Mouse (Mus musculus) hindbrain, embryonic 16.5 days (tissue): Measurements from ENCODE around the gene Tmem132a. TPM values are rescaled to one million over a fixed set of nuclear protein-coding genes. Genes with fewer than 3 reads are reported as not detected.

Experiments used
- ATAC-seq: fragments of 200-750 bp; cut with Nextera tagmentation; 2 replicates; pipeline ENCODE4 v1.8.0; 2017; ENCODE audit warnings: moderate TSS enrichment, moderate library complexity
- H3K27ac ChIP-seq: fragments of 300-500 bp; sonication (generic); 2 replicates; pipeline ENCODE4 v1.5.1; 2014; ENCODE audit warnings: low read depth, mild to moderate bottlenecking, control low read depth, low read length, moderate library complexity
- H3K27me3 ChIP-seq: fragments of 300-500 bp; sonication (generic); replicated peaks from 2 replicates; pipeline ENCODE4 v1.6.1; 2014; ENCODE audit warnings: low read length; ENCODE audit not compliant: control insufficient read depth, insufficient read depth
- H3K36me3 ChIP-seq: fragments of 300-500 bp; sonication (generic); 2 replicates; pipeline ENCODE4 v1.6.1; 2014; ENCODE audit warnings: mild to moderate bottlenecking, low read length, moderate library complexity, mixed read lengths; ENCODE audit not compliant: control insufficient read depth, insufficient read depth
- H3K4me1 ChIP-seq: fragments of 300-500 bp; sonication (generic); 2 replicates; pipeline ENCODE4 v1.6.1; 2014; ENCODE audit warnings: low read depth, low read length; ENCODE audit not compliant: control insufficient read depth, insufficient read depth
- H3K4me2 ChIP-seq: fragments of 300-500 bp; sonication (generic); 2 replicates; pipeline ENCODE4 v1.6.1; 2014; ENCODE audit warnings: mild to moderate bottlenecking, low read length, control low read depth, moderate library complexity
- H3K4me3 ChIP-seq: fragments of 300-500 bp; sonication (generic); 2 replicates; pipeline ENCODE4 v1.5.1; 2014; ENCODE audit warnings: mild to moderate bottlenecking, low read length, control low read depth, moderate library complexity
- H3K9ac ChIP-seq: fragments of 300-500 bp; sonication (generic); 2 replicates; pipeline ENCODE4 v1.6.1; 2014; ENCODE audit warnings: low read depth, mild to moderate bottlenecking, control low read depth, low read length, moderate library complexity
- H3K9me3 ChIP-seq: fragments of 300-500 bp; sonication (generic); 2 replicates; pipeline ENCODE4 v1.6.1; 2014; ENCODE audit warnings: mild to moderate bottlenecking, low read length, moderate library complexity; ENCODE audit not compliant: control insufficient read depth
- WGBS: fragments of 180-500 bp; shearing (Covaris S2); extraction: QIAGEN DNeasy Blood & Tissue Kit; methylation state at CpG from one replicate; pipeline ENCODE4 v1.1.7; 2014; 5-methylcytosine and 5-hydroxymethylcytosine counted together
- polyA plus RNA-seq: library from polyadenylated mRNA; unstranded; fragments of >200 nt; fragmentation: Nextera tagmentation; extraction: Ambion mirVana; gene quantifications from 2 replicates; pipeline ENCODE4 v1.2.1, GENCODE M21; 2015

Gene Tmem132a
- polyA plus RNA-seq, 1 experiment from 2014 or later, result 180 TPM

GRCm38 (mm10) chr19:10904512-10904911 lies 34.8 kb upstream of the Tmem132a start:
- Histone ChIP-seq H3K9ac (no peak overlapping the region), H3K27ac (no peak overlapping the region), H3K4me2 (no peak overlapping the region), H3K9me3 (no peaks in the 10 kb centered on the region), H3K36me3 (peaks cover 60% of the 10 kb centered on the region), H3K4me3 (no peak overlapping the region), H3K27me3 (no peaks in the 10 kb centered on the region), H3K4me1 (no peaks in the 10 kb centered on the region)
- no peak for ATAC-seq
- 91% methylated on average over 5 of the region's 5 CpGs for WGBS

- WGBS, result 93% methylated on average over 5 of the region's 5 CpGs
- no peak for ATAC-seq
These were observed 31.3 kb upstream of the Tmem132a start for GRCm38 (mm10) chr19:10901046-10901445.

GRCm38 (mm10) chr19:10900315-10900714 lies 30.6 kb upstream of the Tmem132a start:
- Histone ChIP-seq H3K27ac (no peak overlapping the region), H3K36me3 (peaks cover 61% of the 10 kb centered on the region), H3K27me3 (no peaks in the 10 kb centered on the region), H3K4me3 (no peak overlapping the region), H3K4me2 (no peak overlapping the region), H3K9me3 (no peaks in the 10 kb centered on the region), H3K9ac (no peak overlapping the region), H3K4me1 (peaks cover 15% of the 10 kb centered on the region)
- WGBS, result 68% methylated on average over 6 of the region's 6 CpGs
- no peak for ATAC-seq

More at GRCm38 (mm10) chr19:10901046-10901445, 31.3 kb upstream of the Tmem132a start:
- no peak overlapping the region for H3K27ac ChIP-seq
- no peak overlapping the region for H3K4me3 ChIP-seq
- peaks cover 69% of the 10 kb centered on the region for H3K36me3 ChIP-seq
- H3K4me2 ChIP-seq, result no peak overlapping the region
- no peak overlapping the region for H3K9ac ChIP-seq
- H3K9me3 ChIP-seq, result no peaks in the 10 kb centered on the region
- no peaks in the 10 kb centered on the region for H3K27me3 ChIP-seq
- peaks cover 13% of the 10 kb centered on the region for H3K4me1 ChIP-seq

- 92% methylated on average over 8 of the region's 8 CpGs for WGBS
- peaks cover 43% of the 10 kb centered on the region for H3K36me3 ChIP-seq
- peaks cover 15% of the 10 kb centered on the region for H3K4me1 ChIP-seq
- H3K4me3 ChIP-seq, result no peak overlapping the region
- ATAC-seq, result no peak
- no peak overlapping the region for H3K9ac ChIP-seq
- H3K4me2 ChIP-seq, result no peak overlapping the region
- H3K27me3 ChIP-seq, result no peaks in the 10 kb centered on the region
- no peaks in the 10 kb centered on the region for H3K9me3 ChIP-seq
- no peak overlapping the region for H3K27ac ChIP-seq
These were observed 27.8 kb upstream of the Tmem132a start for GRCm38 (mm10) chr19:10897491-10897890.

- H3K9me3 ChIP-seq, result no peaks in the 10 kb centered on the region
- peak overlapping the region; percentile 62 for H3K4me2 ChIP-seq
- peaks cover 37% of the 10 kb centered on the region for H3K36me3 ChIP-seq
- WGBS, result 78% methylated on average over 7 of the region's 7 CpGs
- ATAC-seq, result no peak
- peak overlapping the region; percentile 94 for H3K4me3 ChIP-seq
- no peak overlapping the region; the same call in 1 of the 2 replicates for H3K9ac ChIP-seq
- no peak overlapping the region for H3K27ac ChIP-seq
- H3K27me3 ChIP-seq, result no peaks in the 10 kb centered on the region
- H3K4me1 ChIP-seq, result peaks cover 15% of the 10 kb centered on the region
These were observed 27.1 kb upstream of the Tmem132a start for GRCm38 (mm10) chr19:10896849-10897248.

DNA sequence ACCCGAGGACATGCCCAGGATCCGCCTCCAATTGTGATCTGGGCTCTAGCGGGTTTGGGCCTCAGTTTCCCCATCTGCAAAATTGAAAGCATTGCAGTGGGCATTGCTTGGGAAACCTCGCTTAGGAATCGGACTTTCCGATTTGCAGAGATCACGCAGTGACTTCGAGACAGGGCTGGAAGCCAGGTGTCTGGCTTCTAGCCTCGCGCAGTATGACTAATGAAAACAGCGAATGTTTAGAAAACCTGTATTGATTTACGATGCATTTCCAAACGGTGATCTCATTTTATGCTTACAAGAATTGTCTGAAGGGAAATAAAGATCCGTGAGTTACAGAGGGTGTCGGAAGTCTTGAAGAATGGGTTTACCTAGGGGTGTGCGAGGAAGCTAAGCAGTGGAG lies 26.0 kb upstream of the Tmem132a start:
- peak overlapping the region; percentile 62 for H3K4me2 ChIP-seq
- peak overlapping the region; percentile 94 for H3K4me3 ChIP-seq
- H3K9me3 ChIP-seq, result no peaks in the 10 kb centered on the region
- WGBS, result under 1% methylated on average over 16 of the region's 16 CpGs
- ATAC-seq, result no peak
- peak overlapping the region; percentile 95 for H3K27ac ChIP-seq
- H3K27me3 ChIP-seq, result no peaks in the 10 kb centered on the region
- peaks cover 26% of the 10 kb centered on the region for H3K36me3 ChIP-seq
- H3K9ac ChIP-seq, result peak overlapping the region; percentile 92
- H3K4me1 ChIP-seq, result peaks cover 15% of the 10 kb centered on the region

- H3K27me3 ChIP-seq, result no peaks in the 10 kb centered on the region
- H3K4me3 ChIP-seq, result peak within 1 kb of the TSS; percentile 94
- peak within 1 kb of the TSS; percentile 62 for H3K4me2 ChIP-seq
- no peaks in the 10 kb centered on the region for H3K9me3 ChIP-seq
- peak; percentile 97 for ATAC-seq
- under 1% methylated on average over 43 of the region's 43 CpGs for WGBS
- peak within 1 kb of the TSS; percentile 95 for H3K27ac ChIP-seq
- peaks cover 19% of the 10 kb centered on the region for H3K36me3 ChIP-seq
- H3K4me1 ChIP-seq, result peaks cover 15% of the 10 kb centered on the region
- H3K9ac ChIP-seq, result peak within 1 kb of the TSS; percentile 92
These were observed 25.3 kb upstream of the Tmem132a start, which contains the start of gene Prpf19 for GRCm38 (mm10) chr19:10895016-10895528. Prpf19 (plus strand) TSS chr19:10895231.

DNA sequence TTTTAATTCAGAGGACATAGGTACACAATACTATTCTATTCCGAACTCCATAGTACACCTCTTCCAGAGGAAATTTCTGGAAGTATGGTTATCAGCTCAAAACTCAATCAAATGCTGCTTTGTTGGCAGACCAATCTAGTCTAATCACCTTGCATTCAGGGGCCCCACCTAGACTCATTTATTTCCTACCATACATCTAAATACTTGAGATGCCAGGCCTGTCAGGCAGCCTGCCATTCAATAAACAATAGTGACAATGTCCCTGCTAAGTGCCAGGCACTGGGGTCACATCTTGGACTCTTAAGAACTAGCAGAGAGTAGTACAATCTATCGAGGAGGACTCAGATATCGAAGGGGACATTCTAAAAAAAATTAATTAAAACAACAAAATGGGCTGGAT lies 22.5 kb upstream of the Tmem132a start:
- no peak for ATAC-seq
- Histone ChIP-seq H3K4me2 (no peak overlapping the region), H3K27me3 (no peaks in the 10 kb centered on the region), H3K36me3 (no peaks in the 10 kb centered on the region), H3K9ac (no peak overlapping the region), H3K27ac (no peak overlapping the region), H3K4me3 (no peak overlapping the region), H3K4me1 (peaks cover 14% of the 10 kb centered on the region), H3K9me3 (no peaks in the 10 kb centered on the region)
- 91% methylated on average over 3 of the region's 3 CpGs for WGBS

GRCm38 (mm10) chr19:10881426-10882154 lies 11.8 kb upstream of the Tmem132a start, which contains the start of gene Tmem109:
Tmem109 (minus strand) TSS chr19:10882001.
- Histone ChIP-seq H3K4me3 (peak within 1 kb of the TSS; percentile 72), H3K9ac (peak within 1 kb of the TSS; percentile 80), H3K9me3 (0 out of 2 replicates have a peak, but pooled peaks cover 3% of the 10 kb centered on the region), H3K36me3 (no peaks in the 10 kb centered on the region), H3K27ac (peak within 1 kb of the TSS; percentile 98), H3K4me2 (peak within 1 kb of the TSS; percentile 92), H3K27me3 (no peaks in the 10 kb centered on the region), H3K4me1 (peaks cover 16% of the 10 kb centered on the region)
- WGBS, result under 1% methylated on average over 49 of the region's 49 CpGs
- ATAC-seq, result peak; percentile 95
